Mouse (Mus musculus): Measurements from ENCODE around the gene Ppp1r15b. TPM values are rescaled to one million over a fixed set of nuclear protein-coding genes. Genes with fewer than 3 reads are reported as not detected.

Gene Ppp1r15b
- 26.6 and 31.6 TPM in 2 replicates for polyA plus RNA-seq (2014; fragmentation: Nextera tagmentation; extraction: Ambion mirVana)

DNA sequence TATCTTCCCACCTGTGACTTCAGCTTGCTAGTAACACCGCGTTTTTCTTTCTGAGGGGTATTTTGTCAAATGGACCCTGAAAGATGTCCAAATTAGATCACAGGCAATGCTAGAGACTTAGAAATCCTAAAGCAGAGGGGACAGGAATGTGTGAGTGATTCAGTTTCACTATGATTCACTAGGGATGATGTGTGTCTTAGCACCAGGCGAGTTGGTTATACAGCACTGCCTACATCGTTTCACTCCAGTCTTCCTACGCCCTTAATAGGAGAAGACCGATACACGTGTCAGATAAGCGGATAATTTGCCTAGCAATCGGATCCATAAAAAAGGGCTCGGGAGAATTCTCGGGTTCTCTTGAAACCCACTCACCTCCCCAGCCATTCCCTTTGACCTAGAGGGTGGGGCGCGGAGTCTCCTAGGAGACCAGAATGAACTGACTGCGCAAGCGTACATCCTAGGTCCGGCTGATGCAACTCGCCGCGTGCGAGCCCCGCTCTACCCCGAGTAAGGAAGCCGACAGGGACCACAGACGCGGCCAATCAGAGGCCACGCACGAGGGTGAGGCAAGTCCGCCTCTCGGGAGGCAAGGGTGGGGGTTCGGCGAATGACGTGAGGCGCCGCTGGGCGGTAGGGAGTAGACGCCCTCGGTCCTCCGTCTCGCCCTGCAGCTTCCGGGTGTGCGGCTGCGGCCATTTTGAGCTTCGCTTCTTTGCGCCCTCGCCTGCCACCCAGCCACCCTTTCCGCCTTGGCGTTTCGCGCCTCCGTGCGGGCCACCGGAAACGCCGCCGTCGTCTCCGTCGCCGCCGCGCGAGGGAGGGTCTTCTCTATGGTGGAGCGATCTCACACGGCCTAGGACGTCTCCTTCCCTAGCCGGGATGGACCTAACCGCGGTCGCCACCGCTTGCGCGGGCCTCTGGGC lies at the start of gene Ppp1r15b:
Gene Ppp1r15b, plus strand, starts transcription at position 506 of the 923 bp plus-strand sequence.
- Histone ChIP-seq H3K27me3 (replicated peaks; ENCODE audit: control insufficient read depth, insufficient read depth, low read length) (no peaks in the 10 kb centered on the region), H3K9ac (ENCODE audit: low read length) (peak within 1 kb of the TSS; percentile 94), H3K9me3 (replicated peaks; ENCODE audit: control insufficient read depth, low read length) (no peaks in the 10 kb centered on the region), H3K4me2 (ENCODE audit: low read length) (peak within 1 kb of the TSS; percentile 97), H3K27ac (ENCODE audit: low read depth, low read length) (peak within 1 kb of the TSS; percentile 97), H3K4me3 (ENCODE audit: low read depth, low read length) (peak within 1 kb of the TSS; percentile 79), H3K36me3 (ENCODE audit: control insufficient read depth, insufficient read depth, low read length) (peaks cover 16% of the 10 kb centered on the region), H3K4me1 (ENCODE audit: control insufficient read depth, insufficient read depth, low read length) (peaks cover 39% of the 10 kb centered on the region)
- ATAC-seq (peak; percentile 99), DNase-seq (ENCODE audit: low spot score) (peak; percentile 99)
- 1% methylated on average over 70 of the region's 72 CpGs for whole genome bisulfite sequencing

DNA sequence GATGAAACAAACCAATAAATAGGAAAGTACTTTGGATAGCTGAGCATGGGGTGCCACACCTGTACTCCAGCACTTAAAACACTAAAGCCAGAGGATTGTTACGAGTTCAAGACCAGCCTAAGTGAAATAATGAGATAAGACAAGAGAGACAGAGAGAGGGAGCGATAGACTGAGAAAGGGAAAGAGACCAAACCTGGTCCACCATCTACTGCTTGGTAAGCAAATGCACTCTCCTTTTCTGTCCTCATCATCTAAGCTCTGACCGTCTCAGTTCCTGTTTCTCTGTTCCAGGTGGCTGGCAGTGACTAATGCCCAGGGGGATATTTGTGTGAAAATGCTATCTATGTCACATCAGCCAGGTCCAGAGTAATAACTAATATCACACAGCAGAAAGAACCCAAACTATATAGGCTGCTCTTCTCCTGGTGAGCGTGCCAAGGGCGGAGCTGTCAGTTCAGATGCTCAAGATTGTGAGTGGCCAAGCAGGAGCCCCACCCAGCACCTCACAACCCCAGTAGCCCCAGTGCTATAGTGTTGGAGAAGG lies 47.9 kb upstream of the Ppp1r15b start:
- Histone ChIP-seq H3K9ac (ENCODE audit: low read length) (no peak overlapping the region), H3K36me3 (ENCODE audit: control insufficient read depth, insufficient read depth, low read length) (peaks cover 61% of the 10 kb centered on the region), H3K4me3 (ENCODE audit: low read depth, low read length) (no peak overlapping the region), H3K27me3 (replicated peaks; ENCODE audit: control insufficient read depth, insufficient read depth, low read length) (no peaks in the 10 kb centered on the region), H3K4me2 (ENCODE audit: low read length) (no peak overlapping the region), H3K27ac (ENCODE audit: low read depth, low read length) (no peak overlapping the region), H3K9me3 (replicated peaks; ENCODE audit: control insufficient read depth, low read length) (no peaks in the 10 kb centered on the region), H3K4me1 (ENCODE audit: control insufficient read depth, insufficient read depth, low read length) (peaks cover 20% of the 10 kb centered on the region)
- ATAC-seq = no peak
- DNase-seq (ENCODE audit: low spot score) = no peak
- 94% methylated on average over 5 of the region's 5 CpGs for WGBS

DNA sequence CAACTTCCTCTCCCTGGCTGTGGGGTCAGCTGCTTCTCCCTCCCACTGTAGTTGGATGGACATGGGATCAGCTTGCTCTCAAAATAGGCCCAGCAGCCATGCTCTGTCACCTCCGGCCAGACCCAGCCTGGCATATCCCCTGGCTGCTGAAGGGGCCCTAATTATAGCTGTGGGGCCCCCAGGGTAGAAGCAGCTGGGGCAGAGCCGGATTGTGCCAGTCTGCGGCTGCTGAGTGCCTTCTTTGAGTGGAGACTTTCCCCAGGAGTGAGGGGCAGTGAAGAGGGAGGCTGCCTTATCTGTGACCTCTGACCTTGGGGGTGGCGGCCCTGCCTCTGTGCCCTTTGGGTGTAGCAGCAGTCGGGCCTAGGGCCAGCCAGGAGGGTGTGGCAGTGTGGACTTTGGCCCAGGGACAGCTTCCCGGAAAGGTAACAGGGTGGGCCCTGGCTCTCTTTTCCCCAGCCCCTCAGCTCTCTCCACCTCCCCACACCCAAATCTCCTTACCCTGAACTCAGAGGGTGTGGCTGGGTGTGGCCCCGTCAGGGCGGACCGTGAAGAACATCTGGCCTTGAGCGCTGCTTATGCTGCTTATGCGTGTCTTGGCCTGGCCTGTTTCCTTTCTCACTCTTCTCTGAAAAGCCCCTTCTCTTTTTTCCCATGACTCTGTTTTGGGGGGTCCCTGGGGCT lies 46.9 kb upstream of the Ppp1r15b start:
- no peak for DNase-seq (ENCODE audit: low spot score)
- Histone ChIP-seq H3K9me3 (replicated peaks; ENCODE audit: control insufficient read depth, low read length) (no peaks in the 10 kb centered on the region), H3K4me2 (ENCODE audit: low read length) (no peak overlapping the region), H3K27ac (ENCODE audit: low read depth, low read length) (no peak overlapping the region), H3K27me3 (replicated peaks; ENCODE audit: control insufficient read depth, insufficient read depth, low read length) (no peaks in the 10 kb centered on the region), H3K4me1 (ENCODE audit: control insufficient read depth, insufficient read depth, low read length) (peaks cover 20% of the 10 kb centered on the region), H3K4me3 (ENCODE audit: low read depth, low read length) (no peak overlapping the region), H3K9ac (ENCODE audit: low read length) (no peak overlapping the region), H3K36me3 (ENCODE audit: control insufficient read depth, insufficient read depth, low read length) (peaks cover 66% of the 10 kb centered on the region)
- no peak for ATAC-seq
- 74% methylated on average over 10 of the region's 11 CpGs for WGBS

DNA sequence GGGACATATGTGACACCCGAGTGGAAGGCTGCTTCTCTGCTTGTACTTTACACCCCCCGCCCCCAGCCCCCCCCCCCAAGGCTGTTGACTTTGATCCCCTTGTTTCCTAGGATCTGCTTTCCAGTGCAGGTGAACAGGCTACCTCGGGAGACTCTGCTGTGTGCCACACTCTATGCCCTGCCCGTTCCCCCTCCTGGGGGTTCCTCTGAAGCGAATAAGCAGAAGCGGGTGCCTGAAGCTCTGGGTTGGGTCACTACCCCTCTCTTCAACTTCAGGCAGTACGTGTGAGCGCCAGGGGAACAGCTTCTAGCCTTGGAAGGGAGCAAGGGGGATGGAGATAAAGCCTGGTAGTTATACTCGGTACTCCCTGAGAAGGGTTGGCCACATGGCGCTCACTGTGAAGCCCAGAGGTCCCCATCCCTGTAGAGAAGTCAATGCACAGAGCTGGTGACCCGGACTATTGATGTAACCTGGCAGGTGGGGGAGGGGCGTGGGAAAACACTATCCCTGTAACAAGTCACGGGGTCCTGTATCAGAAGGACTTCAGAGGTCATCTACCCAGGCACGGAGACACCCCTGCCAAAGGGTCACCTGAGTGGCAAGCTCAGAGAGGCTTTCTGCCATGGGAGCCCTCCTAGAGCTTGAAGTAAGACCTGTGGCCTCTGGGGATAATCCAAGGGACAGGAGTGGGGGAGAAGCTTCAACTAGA lies 46.1 kb upstream of the Ppp1r15b start:
- WGBS = 80% methylated on average over 14 of the region's 14 CpGs
- H3K9ac ChIP-seq (ENCODE audit: low read length) = no peak overlapping the region
- H3K27me3 ChIP-seq (replicated peaks; ENCODE audit: control insufficient read depth, insufficient read depth, low read length) = no peaks in the 10 kb centered on the region
- no peak overlapping the region for H3K4me3 ChIP-seq (ENCODE audit: low read depth, low read length)
- no peak overlapping the region for H3K27ac ChIP-seq (ENCODE audit: low read depth, low read length)
- H3K4me1 ChIP-seq (ENCODE audit: control insufficient read depth, insufficient read depth, low read length) = peaks cover 16% of the 10 kb centered on the region
- peaks cover 72% of the 10 kb centered on the region for H3K36me3 ChIP-seq (ENCODE audit: control insufficient read depth, insufficient read depth, low read length)
- ATAC-seq = no peak
- no peak for DNase-seq (ENCODE audit: low spot score)
- no peaks in the 10 kb centered on the region for H3K9me3 ChIP-seq (replicated peaks; ENCODE audit: control insufficient read depth, low read length)
- no peak overlapping the region for H3K4me2 ChIP-seq (ENCODE audit: low read length)

DNA sequence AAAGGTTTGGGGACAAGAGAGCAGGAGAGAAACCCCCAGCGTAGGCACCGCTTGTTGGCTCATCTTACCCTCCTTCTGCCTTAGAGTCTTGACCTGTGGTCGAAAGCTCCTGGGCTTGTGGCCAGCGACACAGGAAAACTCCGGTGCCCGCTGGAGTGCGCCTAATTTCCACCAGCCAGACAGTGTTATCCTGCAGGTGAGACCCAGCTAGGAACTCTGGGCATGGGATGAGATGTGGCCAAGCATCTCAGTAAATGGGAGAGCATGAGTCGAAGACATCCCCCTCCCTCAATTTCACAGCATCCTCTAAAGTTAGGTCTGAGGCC lies 45.6 kb upstream of the Ppp1r15b start:
- H3K4me1 ChIP-seq (ENCODE audit: control insufficient read depth, insufficient read depth, low read length) = peaks cover 11% of the 10 kb centered on the region
- H3K36me3 ChIP-seq (ENCODE audit: control insufficient read depth, insufficient read depth, low read length) = peaks cover 77% of the 10 kb centered on the region
- H3K4me2 ChIP-seq (ENCODE audit: low read length) = no peak overlapping the region
- H3K27ac ChIP-seq (ENCODE audit: low read depth, low read length) = no peak overlapping the region
- H3K9me3 ChIP-seq (replicated peaks; ENCODE audit: control insufficient read depth, low read length) = no peaks in the 10 kb centered on the region
- no peak overlapping the region for H3K4me3 ChIP-seq (ENCODE audit: low read depth, low read length)
- WGBS = 76% methylated on average over 8 of the region's 8 CpGs
- H3K27me3 ChIP-seq (replicated peaks; ENCODE audit: control insufficient read depth, insufficient read depth, low read length) = no peaks in the 10 kb centered on the region
- ATAC-seq = no peak
- no peak for DNase-seq (ENCODE audit: low spot score)
- H3K9ac ChIP-seq (ENCODE audit: low read length) = no peak overlapping the region

DNA sequence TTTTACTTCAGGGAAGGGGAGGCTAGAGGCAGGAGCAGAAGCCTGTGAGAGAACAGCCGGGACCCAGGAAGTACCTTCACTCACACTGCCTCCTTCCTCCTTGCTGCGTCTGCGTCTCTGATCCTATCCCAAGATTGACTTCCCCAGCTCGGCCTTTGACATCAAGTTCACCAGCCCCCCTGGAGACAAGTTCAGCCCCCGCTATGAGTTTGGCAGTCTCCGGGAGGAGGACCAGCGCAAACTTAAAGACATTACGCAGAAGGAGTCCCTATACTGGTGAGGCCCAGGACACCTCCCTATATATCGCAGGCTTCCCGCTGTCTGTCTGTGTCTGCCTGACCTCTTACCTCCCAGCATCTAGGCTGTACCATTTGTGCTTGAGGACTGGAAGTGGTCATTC lies 44.1 kb upstream of the Ppp1r15b start:
- no peak for DNase-seq (ENCODE audit: low spot score)
- 89% methylated on average over 10 of the region's 10 CpGs for WGBS
- no peak overlapping the region for H3K4me2 ChIP-seq (ENCODE audit: low read length)
- H3K4me1 ChIP-seq (ENCODE audit: control insufficient read depth, insufficient read depth, low read length) = no peaks in the 10 kb centered on the region
- no peak overlapping the region for H3K9ac ChIP-seq (ENCODE audit: low read length)
- peak; percentile 5; the same call in 1 of the 2 replicates for ATAC-seq
- H3K27me3 ChIP-seq (replicated peaks; ENCODE audit: control insufficient read depth, insufficient read depth, low read length) = no peaks in the 10 kb centered on the region
- no peak overlapping the region for H3K4me3 ChIP-seq (ENCODE audit: low read depth, low read length)
- no peak overlapping the region for H3K27ac ChIP-seq (ENCODE audit: low read depth, low read length)
- H3K9me3 ChIP-seq (replicated peaks; ENCODE audit: control insufficient read depth, low read length) = no peaks in the 10 kb centered on the region
- H3K36me3 ChIP-seq (ENCODE audit: control insufficient read depth, insufficient read depth, low read length) = peaks cover 80% of the 10 kb centered on the region

DNA sequence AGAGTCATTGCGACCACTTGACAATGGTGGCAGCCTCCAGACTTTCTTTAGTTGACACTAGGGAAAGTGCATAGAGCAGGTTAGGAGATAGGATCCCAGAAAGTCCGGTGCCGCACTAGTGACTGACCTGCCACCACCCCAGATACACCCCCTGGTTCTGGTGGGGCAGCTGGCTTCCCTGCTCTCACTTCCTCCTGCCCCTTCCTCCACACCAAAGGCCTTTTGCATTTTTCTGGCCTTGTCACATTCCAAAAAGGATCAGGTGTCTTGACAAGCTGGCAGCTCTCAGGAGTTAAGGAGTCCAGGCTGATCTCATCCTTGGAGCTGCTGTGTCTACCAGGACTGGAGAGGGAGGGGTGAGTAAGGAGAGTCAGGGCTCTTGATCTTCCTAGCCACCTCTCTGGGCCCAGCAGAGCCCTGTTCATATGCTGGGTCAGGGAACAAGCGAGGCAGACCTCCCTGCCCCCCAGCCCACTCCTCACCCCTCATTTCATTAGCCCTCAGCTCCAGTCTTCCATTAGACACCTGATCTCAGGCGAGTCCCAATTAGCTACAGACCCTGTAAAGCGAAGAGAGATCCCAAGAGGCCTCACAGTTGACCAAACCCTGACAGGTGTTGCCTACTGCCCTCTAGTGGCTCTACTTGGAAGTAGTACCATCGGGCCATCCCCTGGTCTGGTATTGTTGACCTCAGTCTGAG lies 43.6 kb upstream of the Ppp1r15b start:
- Histone ChIP-seq H3K27ac (ENCODE audit: low read depth, low read length) (no peak overlapping the region; the same call in 1 of the 2 replicates), H3K4me2 (ENCODE audit: low read length) (no peak overlapping the region), H3K9me3 (replicated peaks; ENCODE audit: control insufficient read depth, low read length) (no peaks in the 10 kb centered on the region), H3K27me3 (replicated peaks; ENCODE audit: control insufficient read depth, insufficient read depth, low read length) (no peaks in the 10 kb centered on the region), H3K36me3 (ENCODE audit: control insufficient read depth, insufficient read depth, low read length) (peaks cover 80% of the 10 kb centered on the region), H3K9ac (ENCODE audit: low read length) (no peak overlapping the region), H3K4me3 (ENCODE audit: low read depth, low read length) (no peak overlapping the region), H3K4me1 (ENCODE audit: control insufficient read depth, insufficient read depth, low read length) (no peaks in the 10 kb centered on the region)
- ATAC-seq (peak; percentile 76), DNase-seq (ENCODE audit: low spot score) (peak; percentile 82)
- 38% methylated on average over 7 of the region's 7 CpGs for WGBS

DNA sequence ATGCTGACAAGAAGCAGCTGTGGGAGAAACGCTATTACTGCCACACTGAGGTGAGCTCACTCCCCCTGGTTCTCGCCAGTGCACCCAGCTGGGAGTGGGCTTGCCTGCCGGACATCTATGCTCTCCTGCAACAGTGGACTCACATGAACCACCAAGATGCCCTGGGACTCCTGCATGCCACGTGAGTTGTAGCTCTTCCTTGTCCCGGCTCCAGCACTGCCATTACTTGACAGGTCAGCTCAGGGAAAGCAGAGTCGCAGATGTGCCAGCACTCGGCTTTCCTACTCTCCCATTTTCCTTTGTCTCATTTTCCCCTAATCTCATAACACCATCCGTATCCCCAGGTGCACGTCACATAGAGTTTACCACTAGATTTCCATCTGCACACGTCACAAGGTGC lies 42.7 kb upstream of the Ppp1r15b start:
- H3K4me2 ChIP-seq (ENCODE audit: low read length) = no peak overlapping the region
- no peaks in the 10 kb centered on the region for H3K4me1 ChIP-seq (ENCODE audit: control insufficient read depth, insufficient read depth, low read length)
- no peak overlapping the region for H3K27ac ChIP-seq (ENCODE audit: low read depth, low read length)
- no peaks in the 10 kb centered on the region for H3K9me3 ChIP-seq (replicated peaks; ENCODE audit: control insufficient read depth, low read length)
- no peaks in the 10 kb centered on the region for H3K27me3 ChIP-seq (replicated peaks; ENCODE audit: control insufficient read depth, insufficient read depth, low read length)
- DNase-seq (ENCODE audit: low spot score) (no peak), ATAC-seq (no peak)
- no peak overlapping the region for H3K4me3 ChIP-seq (ENCODE audit: low read depth, low read length)
- no peak overlapping the region for H3K9ac ChIP-seq (ENCODE audit: low read length)
- peaks cover 80% of the 10 kb centered on the region for H3K36me3 ChIP-seq (ENCODE audit: control insufficient read depth, insufficient read depth, low read length)
- 86% methylated on average over 10 of the region's 10 CpGs for WGBS

Measured in forebrain, embryonic 14.5 days (tissue).